Mouse (Mus musculus) limb, embryonic 11.5 days (tissue): ENCODE data around the gene Slc30a2. TPM values are rescaled to one million over a fixed set of nuclear protein-coding genes. Genes with fewer than 3 reads are reported as not detected.

Experiments
- ATAC-seq: fragments of 200-750 bp; cut with Nextera tagmentation; 2 replicates; pipeline ENCODE4 v1.8.0; 2017; ENCODE audit warnings: low read depth; ENCODE audit not compliant: insufficient number of reproducible peaks, low FRiP score, low TSS enrichment
- DNase-seq: peaks from one replicate; pipeline ENCODE4 v3.0.0-alpha.2; 2015; ENCODE audit warnings: low spot score
- H3K27ac ChIP-seq: fragments of 300-500 bp; sonication (generic); replicated peaks from 2 replicates; pipeline ENCODE4 v1.5.1; 2014; ENCODE audit warnings: low read depth, mild to moderate bottlenecking, low read length
- H3K27me3 ChIP-seq: fragments of 300-500 bp; sonication (generic); 2 replicates; pipeline ENCODE4 v1.6.1; 2014; ENCODE audit warnings: mild to moderate bottlenecking, low read length, mixed read lengths; ENCODE audit not compliant: control insufficient read depth, insufficient read depth
- H3K36me3 ChIP-seq: fragments of 300-500 bp; sonication (generic); 2 replicates; pipeline ENCODE4 v1.6.1; 2014; ENCODE audit warnings: mild to moderate bottlenecking, low read length, moderate library complexity, mixed read lengths; ENCODE audit not compliant: control insufficient read depth, insufficient read depth
- H3K4me1 ChIP-seq: fragments of 300-500 bp; sonication (generic); 2 replicates; pipeline ENCODE4 v1.6.1; 2014; ENCODE audit warnings: low read length, mixed read lengths; ENCODE audit not compliant: control insufficient read depth, insufficient read depth
- H3K4me2 ChIP-seq: fragments of 300-500 bp; sonication (generic); 2 replicates; pipeline ENCODE4 v1.6.1; 2014; ENCODE audit warnings: low read depth, mild to moderate bottlenecking, moderate library complexity; ENCODE audit not compliant: severe bottlenecking
- H3K4me3 ChIP-seq: fragments of 300-500 bp; sonication (generic); 2 replicates; pipeline ENCODE4 v1.5.1; 2014; ENCODE audit warnings: low read depth, low read length
- H3K9ac ChIP-seq: fragments of 300-500 bp; sonication (generic); 2 replicates; pipeline ENCODE4 v1.6.1; 2014; ENCODE audit warnings: mild to moderate bottlenecking, low read length
- H3K9me3 ChIP-seq: fragments of 300-500 bp; sonication (generic); 2 replicates; pipeline ENCODE4 v1.6.1; 2016; ENCODE audit warnings: low read length; ENCODE audit not compliant: control insufficient read depth
- WGBS: fragments of 180-500 bp; shearing (Covaris S2); extraction: QIAGEN DNeasy Blood & Tissue Kit; methylation state at CpG from one replicate; pipeline ENCODE4 v1.1.7; 2014; 5-methylcytosine and 5-hydroxymethylcytosine counted together
- polyA plus RNA-seq: library from polyadenylated mRNA; unstranded; fragments of >200 nt; fragmentation: Nextera tagmentation; extraction: Ambion mirVana; gene quantifications from 2 replicates; pipeline ENCODE4 v1.2.1, GENCODE M21; 2014

The Slc30a2 gene
- polyA plus RNA-seq, 1 experiment from 2014 or later: not detected

GRCm38 (mm10) chr4:134355841-134356452 is 13.0 kb downstream of the Slc30a2 start:
- ATAC-seq: no peak
- H3K27me3 ChIP-seq: no peaks in the 10 kb centered on the region
- H3K27ac ChIP-seq: no peak overlapping the region
- DNase-seq: no peak
- peaks cover 18% of the 10 kb centered on the region for H3K4me1 ChIP-seq
- H3K4me3 ChIP-seq: no peak overlapping the region
- no peaks in the 10 kb centered on the region for H3K9me3 ChIP-seq
- no peak overlapping the region for H3K4me2 ChIP-seq
- H3K36me3 ChIP-seq: no peaks in the 10 kb centered on the region
- 46% methylated on average over 16 of the region's 16 CpGs for whole genome bisulfite sequencing
- no peak overlapping the region for H3K9ac ChIP-seq

DNA sequence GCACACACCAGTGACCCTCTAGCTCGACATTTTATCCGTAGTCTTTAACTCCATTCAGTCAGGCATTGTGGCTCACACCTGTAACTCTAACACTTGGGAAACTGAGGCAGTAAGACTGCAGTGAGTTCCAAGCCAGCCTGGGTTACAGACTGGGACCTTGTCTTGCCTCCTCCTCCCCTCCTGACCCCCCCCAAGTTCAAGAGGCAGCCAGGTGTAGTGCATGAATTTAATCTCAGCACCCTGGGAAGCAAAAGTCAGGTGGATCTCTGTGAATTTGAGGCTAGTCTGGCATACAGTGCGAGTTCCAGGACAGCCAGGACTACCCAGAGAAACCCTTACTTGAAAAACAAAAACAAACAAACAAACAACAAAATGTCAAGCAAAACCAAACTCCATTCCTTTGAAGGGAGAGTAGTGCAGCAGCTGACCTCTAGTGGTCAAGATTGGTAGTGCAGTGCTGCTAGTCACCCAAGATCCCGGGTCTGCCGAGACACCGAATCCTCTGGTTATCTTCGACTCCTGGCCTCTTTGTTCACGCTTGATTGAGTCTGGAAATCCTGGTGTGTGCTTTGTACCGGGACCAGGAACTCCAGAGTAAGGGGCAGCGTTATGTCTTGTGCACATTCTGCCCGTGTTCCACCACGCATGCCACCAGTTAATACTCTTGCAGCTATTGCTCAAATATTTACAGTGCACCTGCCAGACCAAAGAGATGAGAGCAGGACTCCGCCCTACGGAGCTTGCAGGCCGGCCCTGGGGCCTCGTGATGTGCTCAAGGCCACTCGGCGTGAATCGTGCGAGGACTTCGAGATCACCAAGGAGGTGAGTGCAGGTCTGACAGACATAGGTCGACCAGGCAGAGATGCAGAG is 13.8 kb downstream of the Slc30a2 start:
- H3K4me2 ChIP-seq: no peak overlapping the region; the same call in 1 of the 2 replicates
- H3K4me1 ChIP-seq: peaks cover 16% of the 10 kb centered on the region

GRCm38 (mm10) chr4:134357461-134357771 is 14.4 kb downstream of the Slc30a2 start:
- Histone ChIP-seq H3K4me2 (no peak overlapping the region), H3K4me3 (no peak overlapping the region), H3K36me3 (no peaks in the 10 kb centered on the region), H3K9ac (no peak overlapping the region), H3K9me3 (no peaks in the 10 kb centered on the region), H3K27me3 (no peaks in the 10 kb centered on the region), H3K27ac (no peak overlapping the region), H3K4me1 (peaks cover 16% of the 10 kb centered on the region; the same call in 1 of the 2 replicates)
- ATAC-seq: no peak
- WGBS: 42% methylated on average over 17 of the region's 17 CpGs
- no peak for DNase-seq

More for the DNA sequence above, 13.8 kb downstream of the Slc30a2 start:
- Histone ChIP-seq H3K9me3 (no peaks in the 10 kb centered on the region), H3K27me3 (no peaks in the 10 kb centered on the region), H3K4me3 (no peak overlapping the region), H3K27ac (no peak overlapping the region), H3K9ac (no peak overlapping the region), H3K36me3 (no peaks in the 10 kb centered on the region)
- 24% methylated on average over 22 of the region's 22 CpGs for WGBS
- DNase-seq (peak; percentile 84), ATAC-seq (no peak)

GRCm38 (mm10) chr4:134359649-134360048 is 16.7 kb downstream of the Slc30a2 start:
- no peak for ATAC-seq
- no peaks in the 10 kb centered on the region for H3K36me3 ChIP-seq
- H3K4me3 ChIP-seq: no peak overlapping the region
- no peak overlapping the region for H3K4me2 ChIP-seq
- peaks cover 16% of the 10 kb centered on the region; the same call in 1 of the 2 replicates for H3K4me1 ChIP-seq
- H3K27ac ChIP-seq: no peak overlapping the region
- no peak overlapping the region for H3K9ac ChIP-seq
- H3K27me3 ChIP-seq: no peaks in the 10 kb centered on the region
- H3K9me3 ChIP-seq: no peaks in the 10 kb centered on the region
- DNase-seq: no peak
- 87% methylated on average over 6 of the region's 6 CpGs for WGBS

DNA sequence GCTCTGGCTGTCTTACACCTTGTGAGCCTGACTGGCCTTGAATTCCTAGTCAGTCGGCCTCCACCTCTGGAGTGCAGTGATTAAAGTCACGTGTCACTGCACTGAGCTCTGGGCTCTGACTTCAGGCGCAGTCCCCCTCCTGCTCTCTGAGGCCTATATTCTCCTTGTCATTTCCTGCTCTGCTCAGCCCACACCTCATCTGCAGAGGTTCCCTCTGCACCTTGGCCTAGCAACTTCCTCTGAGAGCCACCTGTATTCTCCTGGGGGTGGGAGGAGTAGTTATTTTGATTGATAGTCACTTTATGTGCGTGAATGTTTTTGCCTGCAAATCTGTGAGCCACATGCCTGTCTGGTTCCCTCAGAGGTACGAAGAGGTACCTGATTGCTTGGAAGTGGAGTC is 18.2 kb downstream of the Slc30a2 start:
- Histone ChIP-seq H3K9me3 (no peaks in the 10 kb centered on the region), H3K4me1 (peaks cover 9% of the 10 kb centered on the region; the same call in 1 of the 2 replicates), H3K27me3 (no peaks in the 10 kb centered on the region), H3K9ac (no peak overlapping the region), H3K36me3 (no peaks in the 10 kb centered on the region), H3K4me2 (no peak overlapping the region), H3K27ac (0 out of 2 replicates have a peak overlapping the region, but pooled peaks have one; percentile 21), H3K4me3 (no peak overlapping the region)
- DNase-seq: peak; percentile 57
- ATAC-seq: peak; percentile 36; the same call in 1 of the 2 replicates
- WGBS: 16% methylated on average over 5 of the region's 5 CpGs

DNA sequence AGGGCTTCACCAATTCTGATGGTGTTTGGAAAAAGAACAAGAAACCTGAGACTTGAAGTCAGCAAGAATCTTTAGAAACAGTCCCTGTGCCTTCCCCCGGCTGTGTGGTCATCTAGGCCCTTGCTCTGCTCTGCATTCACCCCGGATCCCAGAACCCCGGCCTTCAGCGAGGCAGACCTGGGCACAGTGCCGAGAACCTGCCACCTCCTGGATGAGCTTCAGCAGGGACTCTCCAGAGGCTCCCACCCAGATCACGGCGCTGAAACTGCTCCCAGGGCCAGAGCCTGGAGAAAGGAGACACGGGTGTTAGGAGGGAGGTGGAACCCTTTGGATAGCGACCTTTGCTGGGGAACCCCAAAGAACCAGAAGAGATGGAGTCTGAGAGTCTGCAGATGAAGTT is 19.1 kb downstream of the Slc30a2 start:
- Histone ChIP-seq H3K4me2 (no peak overlapping the region), H3K4me3 (no peak overlapping the region), H3K27me3 (no peaks in the 10 kb centered on the region), H3K9ac (no peak overlapping the region), H3K9me3 (no peaks in the 10 kb centered on the region), H3K27ac (no peak overlapping the region), H3K36me3 (no peaks in the 10 kb centered on the region), H3K4me1 (peaks cover 5% of the 10 kb centered on the region; the same call in 1 of the 2 replicates)
- ATAC-seq (no peak), DNase-seq (no peak)
- 68% methylated on average over 9 of the region's 9 CpGs for WGBS

- 0 out of 2 replicates have a peak, but pooled peaks cover under 1% of the 10 kb centered on the region for H3K27me3 ChIP-seq
- WGBS: 17% methylated on average over 9 of the region's 9 CpGs
- H3K4me3 ChIP-seq: no peak overlapping the region
- no peaks in the 10 kb centered on the region for H3K9me3 ChIP-seq
- H3K27ac ChIP-seq: no peak overlapping the region
- H3K4me2 ChIP-seq: no peak overlapping the region
- ATAC-seq: no peak
- H3K4me1 ChIP-seq: peaks cover 3% of the 10 kb centered on the region; the same call in 1 of the 2 replicates
- H3K9ac ChIP-seq: no peak overlapping the region
- no peaks in the 10 kb centered on the region for H3K36me3 ChIP-seq
- DNase-seq: peak; percentile 47
Observed at GRCm38 (mm10) chr4:134362586-134362985, 19.6 kb downstream of the Slc30a2 start.

- no peak overlapping the region for H3K4me3 ChIP-seq
Observed at GRCm38 (mm10) chr4:134365280-134365679, 22.3 kb downstream of the Slc30a2 start.

More at GRCm38 (mm10) chr4:134365280-134365679, 22.3 kb downstream of the Slc30a2 start:
- Histone ChIP-seq H3K27ac (no peak overlapping the region), H3K4me2 (no peak overlapping the region), H3K4me1 (peaks cover 3% of the 10 kb centered on the region; the same call in 1 of the 2 replicates), H3K36me3 (no peaks in the 10 kb centered on the region), H3K9me3 (no peaks in the 10 kb centered on the region), H3K27me3 (peaks cover 19% of the 10 kb centered on the region), H3K9ac (no peak overlapping the region)
- WGBS: 48% methylated on average over 5 of the region's 5 CpGs
- no peak for DNase-seq
- ATAC-seq: no peak
